Mouse (Mus musculus): ENCODE results near the gene Smg7.

Gene Smg7

DNA sequence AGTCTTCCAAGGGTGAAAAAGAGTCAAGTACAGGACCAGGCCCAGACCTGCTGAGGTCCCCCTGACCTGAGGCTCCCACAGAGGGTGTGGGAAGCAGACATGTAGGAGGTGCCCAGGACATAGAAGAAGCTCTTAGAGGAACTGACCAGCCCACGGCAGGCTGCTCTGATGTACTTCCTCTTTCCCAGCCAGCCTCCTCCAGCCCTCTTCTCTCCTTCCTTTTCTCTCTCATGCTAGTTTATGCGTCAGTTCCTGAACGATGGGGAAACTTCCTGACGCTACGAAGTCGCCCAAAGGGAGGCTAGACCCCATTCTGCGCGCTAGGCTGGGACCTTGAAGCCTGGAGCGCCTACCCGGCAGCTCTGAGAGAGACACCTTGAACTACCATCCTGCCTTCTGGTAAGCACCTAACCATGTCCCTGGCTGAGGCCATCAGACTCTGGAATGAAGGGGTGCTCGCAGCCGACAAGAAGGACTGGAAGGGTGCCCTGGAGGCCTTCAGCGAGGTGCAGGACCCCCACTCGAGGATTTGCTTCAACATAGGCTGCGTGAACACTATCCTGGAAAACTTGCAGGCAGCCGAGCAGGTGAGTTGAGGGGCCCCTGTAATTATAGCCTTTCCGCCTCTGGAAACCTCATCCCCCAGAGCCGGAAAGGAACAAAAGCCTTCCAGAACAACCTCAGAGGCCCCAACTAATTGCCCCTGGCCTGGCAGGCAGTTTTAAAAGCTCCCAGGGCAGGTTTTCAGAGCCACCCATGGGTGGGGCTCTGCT, 94.6 kb downstream of the Smg7 start:
- peak; percentile 21 for DNase-seq

DNA sequence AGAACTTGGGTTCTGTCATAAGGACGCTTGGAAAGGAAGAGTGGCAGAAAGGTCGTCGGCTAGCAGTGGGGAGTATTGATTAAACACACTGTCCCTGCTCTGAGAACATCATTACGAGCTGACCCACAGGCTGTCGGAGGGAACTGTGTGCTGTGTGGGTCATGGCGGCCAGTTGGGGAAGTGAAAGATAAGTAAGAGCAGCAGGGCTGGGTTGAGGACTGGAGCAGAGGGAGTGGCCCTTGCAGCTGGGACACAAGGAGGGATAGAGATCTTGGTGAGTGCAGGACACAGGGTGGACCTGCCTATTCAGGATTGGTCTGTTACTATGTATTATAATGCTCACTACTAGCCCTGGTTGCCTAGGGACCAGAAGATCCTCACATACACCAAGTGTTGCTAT, 97.5 kb downstream of the Smg7 start:
- DNase-seq, result no peak

DNA sequence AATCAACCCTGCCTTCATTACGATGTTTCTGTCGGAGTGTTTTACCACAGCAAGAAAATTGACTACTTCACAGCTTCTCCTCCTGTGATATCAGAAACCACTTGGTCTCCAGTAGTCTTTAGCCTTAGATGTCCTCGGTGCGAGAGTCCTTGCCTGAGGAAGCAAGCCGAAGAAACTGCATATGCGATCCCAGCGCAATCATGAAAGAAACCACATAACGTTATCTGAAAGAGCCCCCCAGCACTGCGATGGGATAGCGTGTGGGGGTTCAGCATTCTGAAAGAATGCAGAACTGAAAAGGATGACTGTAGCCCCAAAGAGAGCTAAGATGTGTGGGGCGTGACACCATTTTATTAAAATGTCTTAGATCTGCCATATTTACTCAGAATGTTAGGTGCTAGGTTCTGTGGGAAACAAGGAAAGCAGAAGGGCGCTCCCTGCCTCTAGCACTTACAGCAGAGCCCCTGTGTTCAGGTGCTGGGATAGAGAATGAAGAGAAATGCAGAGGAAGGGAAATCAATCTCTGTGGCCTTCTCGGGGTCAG, 101.7 kb downstream of the Smg7 start:
- DNase-seq, result no peak

DNA sequence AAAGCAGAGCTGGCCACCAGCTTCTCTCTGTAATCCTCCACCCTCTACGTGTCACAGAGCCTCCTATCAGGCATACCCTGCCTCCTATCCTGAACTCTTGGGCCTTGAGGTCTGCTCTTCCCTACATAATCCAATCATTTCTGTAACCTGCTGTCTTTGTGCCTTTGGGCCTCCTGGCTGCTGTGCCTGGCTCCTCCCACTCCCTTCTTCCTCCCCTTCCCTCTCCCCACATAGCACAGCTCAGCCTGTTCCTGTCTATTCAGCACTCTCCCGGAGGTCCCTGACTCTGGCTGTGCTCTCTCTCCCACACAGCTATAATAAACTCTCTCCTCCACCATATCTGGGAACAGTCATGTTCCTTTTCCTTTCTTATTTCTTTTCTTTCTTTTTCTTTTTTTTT, 102.5 kb downstream of the Smg7 start, which contains the start of gene Ncf2:
TSS of gene Ncf2 (plus strand) at position 298 of the 400 bp plus-strand sequence.
- DNase-seq, result peak; percentile 63

DNA sequence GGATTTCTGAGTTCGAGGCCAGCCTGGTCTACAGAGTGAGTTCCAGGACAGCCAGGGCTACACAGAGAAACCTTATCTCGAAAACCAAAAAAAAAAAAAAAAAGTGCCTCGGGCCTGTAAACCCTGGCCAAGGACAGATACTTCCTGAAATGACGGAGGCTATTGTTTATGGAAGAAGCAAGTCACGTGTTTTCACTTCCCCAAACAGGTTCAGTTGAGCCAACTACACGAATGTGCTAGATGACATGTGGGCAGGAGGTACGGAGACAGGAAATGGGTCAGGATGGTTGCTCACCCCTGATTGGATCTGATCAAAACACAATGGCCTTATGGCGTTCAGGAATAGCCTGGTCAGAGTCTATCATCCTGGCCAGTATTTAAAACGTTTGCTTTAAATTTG, 104.3 kb downstream of the Smg7 start:
- no peak for DNase-seq

DNA sequence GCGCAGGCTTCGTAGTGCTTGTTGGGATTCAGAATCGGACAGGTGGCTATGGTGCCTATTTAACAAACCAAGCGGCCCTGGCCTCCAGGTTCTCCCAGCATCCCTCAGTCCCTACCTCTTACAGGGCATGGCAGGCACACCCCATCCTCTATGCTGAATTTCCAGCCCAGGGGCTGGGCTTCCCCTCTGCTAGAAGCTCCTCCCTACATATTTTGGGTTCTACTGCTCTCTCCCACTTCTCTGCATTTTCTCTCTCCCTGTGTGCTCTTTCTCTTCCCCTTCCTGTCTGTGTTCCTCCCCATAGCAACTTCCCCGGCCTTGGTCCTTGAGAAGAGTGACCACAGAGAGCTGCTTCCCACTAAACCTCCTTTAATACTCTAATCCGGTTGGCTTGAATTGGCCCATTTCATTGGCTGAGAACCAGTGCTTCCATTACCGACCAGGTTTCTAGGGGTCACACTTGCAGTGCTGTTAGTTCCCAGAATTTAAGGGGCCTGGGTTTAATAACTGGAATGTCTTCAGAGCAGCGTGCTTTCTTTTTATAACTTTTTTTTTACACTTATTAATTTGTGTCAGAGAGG, 105.7 kb downstream of the Smg7 start:
- no peak for DNase-seq

DNA sequence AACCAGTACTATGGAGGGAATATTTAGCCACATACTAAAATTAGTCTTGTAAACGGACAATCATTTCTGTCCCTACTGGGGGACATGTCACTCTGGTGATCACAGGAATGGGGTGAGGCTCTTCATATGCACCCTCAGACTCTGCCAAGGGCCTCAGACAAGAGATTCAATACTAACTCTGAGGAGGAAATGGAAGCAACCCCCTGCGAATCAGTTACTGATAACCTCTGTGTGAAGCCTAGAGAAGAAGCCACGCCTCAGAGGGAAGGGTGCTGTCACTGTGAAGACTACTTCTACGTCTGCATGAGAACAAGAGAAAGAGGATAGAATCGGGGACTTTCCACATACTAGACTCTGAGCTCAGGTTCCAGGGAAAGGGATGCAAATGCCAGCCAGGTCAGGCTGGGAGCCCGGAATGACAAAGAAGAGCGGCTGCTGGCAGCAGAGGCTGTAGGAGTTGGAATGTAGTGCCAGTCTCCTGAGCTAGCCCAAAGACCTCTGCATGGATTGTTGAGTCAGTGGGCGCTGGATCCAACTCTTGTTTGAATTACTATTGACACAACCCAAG, 106.7 kb downstream of the Smg7 start:
- DNase-seq, result no peak

DNA sequence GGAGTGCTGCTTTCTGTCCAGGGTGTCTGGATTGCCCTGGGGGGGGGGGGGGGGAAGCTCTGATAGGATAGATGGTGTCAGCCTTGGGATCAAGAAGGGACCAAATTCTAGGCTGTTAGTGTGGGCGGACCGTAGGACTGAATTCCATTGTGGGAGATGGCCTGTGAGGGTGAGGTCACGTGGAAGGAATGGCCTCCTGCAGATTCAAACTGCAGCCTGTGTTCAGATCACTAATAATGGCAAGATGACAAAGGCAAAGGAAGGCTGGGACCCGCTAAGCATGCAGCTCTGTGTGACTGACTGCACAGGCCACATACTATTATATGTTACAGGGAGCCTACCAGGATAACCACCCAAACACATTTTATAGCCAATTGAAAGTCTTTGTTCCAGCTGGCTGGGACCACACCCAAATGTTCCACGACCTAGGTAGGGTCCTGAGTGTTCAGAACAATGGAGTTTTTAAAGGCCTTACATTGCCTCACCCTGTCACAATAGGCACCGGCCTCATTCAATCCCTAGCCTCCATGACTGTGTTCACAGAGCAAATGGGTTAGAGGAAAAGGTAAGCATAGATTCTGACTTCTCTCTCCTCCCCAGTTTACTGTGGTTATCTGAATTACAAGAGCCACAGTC, 108.8 kb downstream of the Smg7 start:
- DNase-seq, result no peak

DNA sequence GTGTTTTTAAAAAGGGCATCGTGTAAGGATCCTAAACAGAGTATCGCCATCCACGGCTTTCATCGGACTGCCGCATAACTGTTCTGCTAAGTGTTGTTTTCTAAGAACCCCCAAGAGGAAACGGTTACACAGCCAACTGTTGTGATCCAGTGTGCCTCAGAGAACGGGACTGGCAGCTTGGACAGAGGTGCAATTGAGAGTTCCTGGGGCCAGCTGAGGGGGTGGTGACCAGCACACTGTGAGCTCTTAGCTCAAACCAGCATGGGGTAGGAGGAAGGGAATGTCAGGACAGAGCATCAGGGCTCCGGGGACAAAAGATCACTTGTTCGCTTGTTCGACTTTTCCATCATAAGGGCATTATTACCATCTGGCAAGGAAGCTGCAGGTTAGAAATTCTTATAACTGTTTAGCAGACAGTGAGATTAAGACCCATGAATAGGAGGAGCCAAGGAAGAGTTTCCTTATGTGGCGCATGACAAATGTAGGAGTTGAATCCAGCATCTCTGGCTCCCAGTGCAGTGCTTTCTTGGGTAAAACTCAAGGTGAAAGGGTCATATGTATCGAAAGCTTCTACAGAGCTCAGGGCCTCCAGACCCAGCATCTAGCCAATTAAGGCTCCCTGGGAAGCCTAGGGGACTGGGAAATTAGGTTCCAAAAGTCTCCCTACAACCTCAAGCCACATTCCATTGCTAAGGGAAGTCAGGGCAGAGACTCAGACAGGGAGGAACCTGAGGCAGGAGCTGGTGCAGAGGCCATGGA, 109.5 kb downstream of the Smg7 start:
- no peak for DNase-seq

DNA sequence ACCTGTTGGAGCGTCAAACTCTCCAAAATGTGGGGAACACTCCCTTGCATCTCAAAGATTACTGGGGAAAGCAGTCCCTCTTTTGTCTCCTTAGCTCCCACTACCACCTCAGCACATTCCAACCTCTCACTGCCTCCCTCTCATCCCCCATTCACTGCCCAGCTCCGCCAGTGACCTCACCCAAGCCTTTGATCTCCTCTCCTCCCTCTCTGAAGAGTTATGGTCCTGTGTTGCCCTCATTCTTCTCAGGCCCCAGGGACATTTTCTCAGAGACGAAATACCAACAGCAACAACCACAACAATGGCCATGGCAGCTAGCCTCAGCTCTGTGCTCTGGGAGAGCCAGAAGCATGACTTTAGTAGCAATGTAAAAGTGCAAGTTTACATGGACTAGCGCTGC, 111.2 kb downstream of the Smg7 start:
- DNase-seq, result no peak

DNA sequence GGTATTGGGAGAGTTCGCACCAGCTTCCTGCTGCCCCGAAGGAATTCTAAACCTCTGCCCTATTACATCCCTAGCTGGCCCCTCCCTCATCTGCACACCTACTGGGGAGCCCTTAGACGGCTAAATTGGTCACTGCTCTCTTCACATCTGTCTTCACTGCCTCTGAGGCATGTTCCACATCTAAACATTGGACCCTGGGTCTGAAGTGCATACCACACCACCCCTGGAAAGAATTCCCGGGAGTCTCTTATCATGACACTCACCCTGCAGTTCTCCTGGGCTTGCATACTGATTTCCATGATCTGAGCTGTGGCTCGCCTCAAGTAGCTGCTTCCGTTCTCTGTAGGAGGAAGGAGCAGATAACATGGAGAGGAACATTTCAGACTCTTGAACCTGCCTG, 111.6 kb downstream of the Smg7 start:
- DNase-seq, result no peak

DNA sequence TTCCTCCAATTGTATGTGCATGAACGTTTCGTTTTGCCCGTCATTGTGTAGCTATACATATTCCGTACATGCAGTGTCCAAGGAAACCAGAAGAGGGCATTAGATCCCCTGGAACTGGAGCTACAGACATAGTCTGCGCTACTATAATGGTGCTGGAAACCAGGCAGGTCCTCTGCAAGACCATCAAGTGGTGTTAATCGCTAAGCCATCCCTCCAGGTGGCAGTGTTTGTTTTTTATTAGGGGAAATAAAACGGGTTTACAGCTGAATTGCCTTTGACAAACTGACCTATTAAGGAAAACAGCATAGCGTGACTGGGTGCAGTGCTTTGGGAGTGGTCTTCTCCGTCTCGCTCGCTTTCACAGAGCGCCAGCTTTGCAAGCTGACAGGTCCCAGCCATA, 112.2 kb downstream of the Smg7 start:
- peak; percentile 72 for DNase-seq

DNA sequence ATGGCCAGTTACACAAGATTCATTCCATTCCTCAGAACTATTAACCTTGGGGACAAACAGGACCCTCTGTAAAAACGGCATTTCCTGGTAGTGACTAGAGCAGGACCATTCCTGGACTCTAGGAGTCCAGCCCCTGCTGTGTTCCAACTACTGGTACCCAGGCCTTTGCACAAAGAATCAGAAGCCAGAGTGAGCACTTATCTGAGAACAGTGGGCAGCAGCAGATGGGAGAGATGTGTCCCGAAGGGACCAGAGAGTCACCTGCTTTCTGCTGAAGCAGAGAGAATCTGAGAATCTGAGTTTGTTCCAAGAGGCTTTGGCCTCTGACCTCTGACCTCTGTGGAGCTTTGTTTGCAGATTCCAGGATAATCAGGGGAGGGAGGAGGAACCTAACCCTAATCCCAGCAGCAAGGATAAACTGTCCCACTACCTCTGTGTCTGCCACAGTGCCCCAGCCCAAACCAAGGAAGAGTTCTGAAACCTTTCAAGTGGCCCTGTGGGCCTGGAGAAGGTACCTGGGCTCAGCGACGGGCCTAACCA, 114.3 kb downstream of the Smg7 start:
- no peak for DNase-seq

Data from kidney, postnatal 10 days (tissue).